Mouse (Mus musculus) heart, embryonic 15.5 days (tissue): ENCODE data around the gene Plxna4. TPM values are rescaled to one million over a fixed set of nuclear protein-coding genes. Genes with fewer than 3 reads are reported as not detected.

Experiments used
- ATAC-seq: fragments of 200-750 bp; cut with Nextera tagmentation; replicated peaks from 2 replicates; pipeline ENCODE4 v1.8.0; 2017; ENCODE audit warnings: low read depth, moderate TSS enrichment; ENCODE audit not compliant: insufficient number of reproducible peaks, insufficient read depth, low FRiP score
- H3K27ac ChIP-seq: fragments of 300-500 bp; sonication (generic); 2 replicates; pipeline ENCODE4 v1.5.1; 2015; ENCODE audit warnings: mild to moderate bottlenecking, inconsistent platforms
- H3K27me3 ChIP-seq: fragments of 300-500 bp; sonication (generic); 2 replicates; pipeline ENCODE4 v1.6.1; 2015; ENCODE audit warnings: inconsistent platforms
- H3K36me3 ChIP-seq: fragments of 300-500 bp; sonication (generic); 2 replicates; pipeline ENCODE4 v1.6.1; 2015; ENCODE audit warnings: mild to moderate bottlenecking, inconsistent platforms
- H3K4me1 ChIP-seq: fragments of 300-500 bp; sonication (generic); replicated peaks from 2 replicates; pipeline ENCODE4 v1.6.1; 2015; ENCODE audit warnings: inconsistent platforms
- H3K4me2 ChIP-seq: fragments of 300-500 bp; sonication (generic); 2 replicates; pipeline ENCODE4 v1.6.1; 2015; ENCODE audit warnings: inconsistent platforms, mild to moderate bottlenecking, moderate library complexity
- H3K4me3 ChIP-seq: fragments of 300-500 bp; sonication (generic); 2 replicates; pipeline ENCODE4 v1.5.1; 2015; ENCODE audit warnings: mild to moderate bottlenecking, inconsistent platforms
- H3K9ac ChIP-seq: fragments of 300-500 bp; sonication (generic); 2 replicates; pipeline ENCODE4 v1.6.1; 2015; ENCODE audit warnings: mild to moderate bottlenecking, inconsistent platforms
- H3K9me3 ChIP-seq: fragments of 300-500 bp; sonication (generic); replicated peaks from 2 replicates; pipeline ENCODE4 v1.6.1; 2016; ENCODE audit warnings: inconsistent platforms
- WGBS: fragments of 180-500 bp; shearing (Covaris S2); methylation state at CpG from one replicate; pipeline ENCODE4 v1.1.7; 2015; ENCODE audit warnings: mixed read lengths; 5-methylcytosine and 5-hydroxymethylcytosine counted together
- polyA plus RNA-seq: library from polyadenylated mRNA; unstranded; fragments of >200 nt; fragmentation: Nextera tagmentation; extraction: Ambion mirVana; gene quantifications from 2 replicates; pipeline ENCODE4 v1.2.1, GENCODE M21; 2015

Plxna4 gene
- 4.5 and 5.9 TPM in 2 replicates for polyA plus RNA-seq

- Histone ChIP-seq H3K9ac (peak within 1 kb of the TSS; percentile 89), H3K27me3 (peaks cover 28% of the 10 kb centered on the region), H3K4me2 (peak within 1 kb of the TSS; percentile 98), H3K4me1 (peaks cover 43% of the 10 kb centered on the region), H3K36me3 (no peaks in the 10 kb centered on the region), H3K4me3 (peak within 1 kb of the TSS; percentile 86), H3K27ac (peak within 1 kb of the TSS; percentile 92), H3K9me3 (no peaks in the 10 kb centered on the region)
- WGBS = under 1% methylated on average over 40 of the region's 55 CpGs
- peak; percentile 70 for ATAC-seq
These were observed at the start of gene Plxna4 for GRCm38 (mm10) chr6:32588056-32588671. TSS of gene Plxna4 (minus strand) at chr6:32588192.

GRCm38 (mm10) chr6:32637568-32638183 lies 49.7 kb upstream of the Plxna4 start:
- Histone ChIP-seq H3K4me3 (no peak overlapping the region), H3K36me3 (no peaks in the 10 kb centered on the region), H3K27me3 (no peaks in the 10 kb centered on the region), H3K9me3 (no peaks in the 10 kb centered on the region), H3K27ac (peak overlapping the region; percentile 42), H3K4me1 (peaks cover 5% of the 10 kb centered on the region; the same call in 1 of the 2 replicates), H3K9ac (no peak overlapping the region), H3K4me2 (no peak overlapping the region)
- WGBS = 62% methylated on average over 6 of the region's 6 CpGs
- ATAC-seq = 0 out of 2 replicates have a peak, but pooled peaks have one; percentile 18

GRCm38 (mm10) chr6:32610712-32611111 lies 22.7 kb upstream of the Plxna4 start:
- Histone ChIP-seq H3K9me3 (no peaks in the 10 kb centered on the region), H3K4me2 (no peak overlapping the region), H3K4me3 (no peak overlapping the region), H3K4me1 (no peaks in the 10 kb centered on the region), H3K9ac (no peak overlapping the region), H3K27me3 (no peaks in the 10 kb centered on the region), H3K27ac (no peak overlapping the region), H3K36me3 (no peaks in the 10 kb centered on the region)
- ATAC-seq = no peak

GRCm38 (mm10) chr6:32606787-32607186 lies 18.8 kb upstream of the Plxna4 start:
- no peaks in the 10 kb centered on the region for H3K4me1 ChIP-seq
- no peak overlapping the region for H3K9ac ChIP-seq
- H3K9me3 ChIP-seq = no peaks in the 10 kb centered on the region
- no peaks in the 10 kb centered on the region for H3K27me3 ChIP-seq
- H3K27ac ChIP-seq = no peak overlapping the region
- H3K4me3 ChIP-seq = no peak overlapping the region
- H3K36me3 ChIP-seq = no peaks in the 10 kb centered on the region
- 63% methylated on average over 3 of the region's 3 CpGs for WGBS
- ATAC-seq = no peak
- no peak overlapping the region for H3K4me2 ChIP-seq

GRCm38 (mm10) chr6:32605581-32605980 lies 17.6 kb upstream of the Plxna4 start:
- Histone ChIP-seq H3K4me3 (no peak overlapping the region), H3K4me1 (no peaks in the 10 kb centered on the region), H3K4me2 (no peak overlapping the region), H3K9me3 (no peaks in the 10 kb centered on the region), H3K27ac (no peak overlapping the region), H3K27me3 (no peaks in the 10 kb centered on the region), H3K36me3 (no peaks in the 10 kb centered on the region), H3K9ac (no peak overlapping the region)
- 31% methylated on average over 3 of the region's 3 CpGs for WGBS
- no peak for ATAC-seq

GRCm38 (mm10) chr6:32604901-32605300 lies 16.9 kb upstream of the Plxna4 start:
- Histone ChIP-seq H3K4me1 (no peaks in the 10 kb centered on the region), H3K4me3 (no peak overlapping the region), H3K9me3 (no peaks in the 10 kb centered on the region), H3K27ac (no peak overlapping the region), H3K9ac (no peak overlapping the region), H3K36me3 (no peaks in the 10 kb centered on the region), H3K27me3 (no peaks in the 10 kb centered on the region), H3K4me2 (no peak overlapping the region)
- ATAC-seq = no peak
- 85% methylated on average over 4 of the region's 4 CpGs for WGBS

GRCm38 (mm10) chr6:32602130-32602529 lies 14.1 kb upstream of the Plxna4 start:
- Histone ChIP-seq H3K36me3 (no peaks in the 10 kb centered on the region), H3K27ac (no peak overlapping the region), H3K9me3 (no peaks in the 10 kb centered on the region), H3K27me3 (no peaks in the 10 kb centered on the region), H3K9ac (no peak overlapping the region), H3K4me2 (no peak overlapping the region), H3K4me3 (no peak overlapping the region), H3K4me1 (no peaks in the 10 kb centered on the region)
- no peak for ATAC-seq
- WGBS = 71% methylated on average over 2 of the region's 2 CpGs

- no peak overlapping the region for H3K9ac ChIP-seq
- no peaks in the 10 kb centered on the region for H3K9me3 ChIP-seq
- ATAC-seq = no peak
- H3K4me2 ChIP-seq = no peak overlapping the region
- no peak overlapping the region for H3K4me3 ChIP-seq
- no peaks in the 10 kb centered on the region for H3K36me3 ChIP-seq
- WGBS = 70% methylated on average over 2 of the region's 2 CpGs
- no peak overlapping the region for H3K27ac ChIP-seq
- no peaks in the 10 kb centered on the region for H3K27me3 ChIP-seq
- no peaks in the 10 kb centered on the region for H3K4me1 ChIP-seq
These were observed 13.3 kb upstream of the Plxna4 start for GRCm38 (mm10) chr6:32601306-32601705.

GRCm38 (mm10) chr6:32595591-32595990 lies 7.6 kb upstream of the Plxna4 start:
- Histone ChIP-seq H3K27me3 (peaks cover 7% of the 10 kb centered on the region; the same call in 1 of the 2 replicates), H3K27ac (no peak overlapping the region), H3K36me3 (no peaks in the 10 kb centered on the region), H3K9ac (no peak overlapping the region), H3K4me3 (no peak overlapping the region), H3K9me3 (no peaks in the 10 kb centered on the region), H3K4me1 (peaks cover 5% of the 10 kb centered on the region), H3K4me2 (no peak overlapping the region)
- 44% methylated on average over 3 of the region's 3 CpGs for WGBS
- ATAC-seq = no peak

GRCm38 (mm10) chr6:32590979-32591758 lies 3.2 kb upstream of the Plxna4 start:
- 26% methylated on average over 13 of the region's 13 CpGs for WGBS
- Histone ChIP-seq H3K9ac (no peak overlapping the region), H3K4me2 (no peak overlapping the region), H3K4me3 (no peak overlapping the region), H3K27ac (no peak overlapping the region), H3K4me1 (peaks cover 18% of the 10 kb centered on the region), H3K27me3 (peaks cover 28% of the 10 kb centered on the region), H3K9me3 (no peaks in the 10 kb centered on the region), H3K36me3 (no peaks in the 10 kb centered on the region)
- ATAC-seq = no peak

- Histone ChIP-seq H3K4me2 (no peak overlapping the region), H3K27me3 (peaks cover 28% of the 10 kb centered on the region)
These were observed 1.6 kb upstream of the Plxna4 start for GRCm38 (mm10) chr6:32589632-32590031.

More at GRCm38 (mm10) chr6:32589632-32590031, 1.6 kb upstream of the Plxna4 start:
- Histone ChIP-seq H3K4me3 (no peak overlapping the region), H3K9me3 (no peaks in the 10 kb centered on the region), H3K9ac (no peak overlapping the region), H3K4me1 (peaks cover 30% of the 10 kb centered on the region), H3K36me3 (no peaks in the 10 kb centered on the region), H3K27ac (no peak overlapping the region)
- 57% methylated on average over 4 of the region's 4 CpGs for WGBS
- ATAC-seq = no peak
